Mouse (Mus musculus): Measurements from ENCODE around the gene Rpl23. TPM values are rescaled to one million over a fixed set of nuclear protein-coding genes. Genes with fewer than 3 reads are reported as not detected.

Rpl23 gene
- polyA plus RNA-seq, 1 experiment = 96.9 TPM

DNA sequence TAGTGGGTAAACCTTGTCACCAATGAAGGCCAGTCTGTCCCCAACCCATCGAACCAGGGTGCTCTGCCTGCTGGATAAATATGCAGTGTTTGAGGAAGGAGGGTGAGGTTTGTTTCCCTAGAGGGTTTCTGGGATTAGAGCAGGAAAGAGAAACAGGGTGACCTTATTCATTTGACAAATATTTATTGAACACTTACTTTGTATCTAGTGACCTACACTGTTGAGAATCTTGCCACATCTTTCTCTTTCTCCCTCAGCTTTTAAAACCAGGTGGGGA, 19.9 kb upstream of the Rpl23 start:
- Histone ChIP-seq H3K27me3 (ENCODE audit: control insufficient read depth, insufficient read depth, low read length) (no peaks in the 10 kb centered on the region), H3K27ac (ENCODE audit: insufficient read depth, low read length) (no peak overlapping the region), H3K36me3 (ENCODE audit: control insufficient read depth, insufficient read depth, low read length) (no peaks in the 10 kb centered on the region), H3K4me3 (ENCODE audit: extremely low read depth, insufficient read depth, insufficient read length) (no peak overlapping the region), H3K4me1 (ENCODE audit: control insufficient read depth, insufficient read depth, insufficient read length) (peaks cover 21% of the 10 kb centered on the region; the same call in 1 of the 2 replicates)
- 63% methylated on average over 1 of the region's 1 CpGs for WGBS
- no peak for TF ChIP-seq POLR2A (IDR thresholded peaks at IDR 0.05; ENCODE audit: low read depth, low read length)
- no peak for TF ChIP-seq CTCF (IDR thresholded peaks at IDR 0.05; ENCODE audit: extremely low read depth, insufficient read depth, insufficient read length, insufficient replicate concordance)
- no peak for DNase-seq (ENCODE audit: low read depth in 1 of 2, low spot score in 2 of 2)

DNA sequence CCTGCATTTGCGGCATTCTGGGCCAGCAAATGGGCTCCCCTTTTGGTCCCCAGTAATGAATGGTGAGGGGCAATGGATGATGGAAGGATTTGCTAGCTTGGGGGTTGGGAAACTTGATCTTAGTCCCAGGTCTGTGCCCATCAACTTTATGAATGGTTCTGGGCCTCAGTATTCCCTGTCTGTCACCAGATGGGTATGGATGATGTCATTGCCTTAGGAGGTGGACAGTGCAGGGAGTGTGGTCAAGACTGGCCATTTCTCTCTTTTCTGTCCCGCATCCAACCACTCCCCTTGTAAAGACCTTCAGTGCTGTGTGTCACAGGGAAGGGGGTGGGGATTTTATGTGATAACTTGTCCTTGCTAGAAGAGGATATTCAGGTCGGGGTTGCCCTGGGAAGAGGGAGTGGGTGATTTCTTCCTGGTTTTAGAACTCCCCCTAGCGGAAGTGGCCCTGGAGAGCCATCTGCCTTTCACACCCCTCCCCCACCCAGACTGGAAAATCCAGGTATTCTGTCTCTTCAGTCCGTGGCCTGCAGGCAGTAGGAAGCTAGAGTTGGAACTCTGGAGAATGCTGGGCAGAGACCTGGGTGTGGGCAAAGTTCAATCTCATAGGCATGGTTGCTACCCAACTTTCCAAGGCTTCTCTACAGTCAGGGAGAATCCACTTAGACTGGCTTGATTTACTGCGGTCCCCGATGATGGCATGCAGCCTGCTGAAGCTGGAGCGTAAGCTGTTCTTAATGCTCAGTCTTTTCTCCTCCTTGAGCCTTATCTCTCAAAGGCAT, 19.4 kb upstream of the Rpl23 start:
- DNase-seq (ENCODE audit: low read depth in 1 of 2, low spot score in 2 of 2) = no peak

GRCm38 (mm10) chr11:97800691-97801408, 18.6 kb upstream of the Rpl23 start:
- H3K27ac ChIP-seq (ENCODE audit: insufficient read depth, low read length) = peak overlapping the region; percentile 91
- no peaks in the 10 kb centered on the region for H3K27me3 ChIP-seq (ENCODE audit: control insufficient read depth, insufficient read depth, low read length)
- peaks cover 13% of the 10 kb centered on the region; the same call in 1 of the 2 replicates for H3K4me1 ChIP-seq (ENCODE audit: control insufficient read depth, insufficient read depth, insufficient read length)
- no peak for DNase-seq (ENCODE audit: low read depth in 1 of 2, low spot score in 2 of 2)
- TF ChIP-seq POLR2A (IDR thresholded peaks at IDR 0.05; ENCODE audit: low read depth, low read length) = no peak
- no peak for TF ChIP-seq CTCF (IDR thresholded peaks at IDR 0.05; ENCODE audit: extremely low read depth, insufficient read depth, insufficient read length, insufficient replicate concordance)
- no peaks in the 10 kb centered on the region for H3K36me3 ChIP-seq (ENCODE audit: control insufficient read depth, insufficient read depth, low read length)
- peak overlapping the region; percentile 71 for H3K4me3 ChIP-seq (ENCODE audit: extremely low read depth, insufficient read depth, insufficient read length)
- 8% methylated on average over 17 of the region's 17 CpGs for WGBS

More for the DNA sequence above, 19.4 kb upstream of the Rpl23 start:
- H3K27ac ChIP-seq (ENCODE audit: insufficient read depth, low read length) = no peak overlapping the region
- TF ChIP-seq POLR2A (IDR thresholded peaks at IDR 0.05; ENCODE audit: low read depth, low read length) = no peak
- no peak for TF ChIP-seq CTCF (IDR thresholded peaks at IDR 0.05; ENCODE audit: extremely low read depth, insufficient read depth, insufficient read length, insufficient replicate concordance)
- WGBS = 74% methylated on average over 8 of the region's 8 CpGs
- no peaks in the 10 kb centered on the region for H3K27me3 ChIP-seq (ENCODE audit: control insufficient read depth, insufficient read depth, low read length)
- peaks cover 21% of the 10 kb centered on the region; the same call in 1 of the 2 replicates for H3K4me1 ChIP-seq (ENCODE audit: control insufficient read depth, insufficient read depth, insufficient read length)
- peak overlapping the region; percentile 71; the same call in 1 of the 2 replicates for H3K4me3 ChIP-seq (ENCODE audit: extremely low read depth, insufficient read depth, insufficient read length)
- no peaks in the 10 kb centered on the region for H3K36me3 ChIP-seq (ENCODE audit: control insufficient read depth, insufficient read depth, low read length)

DNA sequence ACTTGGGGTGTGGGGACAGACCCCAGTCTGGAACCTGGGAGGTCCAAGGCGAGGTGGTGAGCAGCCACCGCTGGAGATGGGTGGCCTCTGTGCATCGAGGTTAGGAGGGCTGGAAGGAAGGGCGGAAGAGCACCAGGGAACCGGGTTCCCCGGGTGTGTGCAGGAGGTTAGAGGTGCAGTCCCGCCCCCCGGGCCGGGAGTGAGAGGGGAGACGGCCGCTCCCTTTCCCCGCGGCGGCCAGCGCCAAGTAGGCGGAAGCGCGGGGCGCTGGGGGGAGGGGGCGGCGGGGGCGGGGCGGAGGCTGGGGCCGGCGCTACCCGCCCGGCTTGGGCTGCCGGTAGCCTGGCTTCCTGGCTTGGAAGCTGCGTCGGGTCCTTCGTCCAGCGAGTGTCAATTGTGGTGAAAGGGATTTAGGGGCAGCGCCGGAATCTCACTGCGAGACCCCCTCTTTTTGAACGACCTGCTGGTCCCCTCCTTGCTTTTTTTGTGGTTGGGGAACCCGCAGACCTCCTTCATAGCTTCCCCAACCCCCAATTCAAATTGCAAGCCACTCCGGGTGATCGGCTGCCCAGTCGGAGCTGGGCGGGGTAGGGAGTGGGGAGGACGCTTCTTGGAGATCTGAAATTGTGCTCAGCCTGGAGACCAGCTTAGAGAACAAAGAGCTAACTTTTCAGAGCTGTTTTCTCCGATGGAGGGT, 17.9 kb upstream of the Rpl23 start:
- DNase-seq (ENCODE audit: low read depth in 1 of 2, low spot score in 2 of 2) = peak in 1 of 2 experiments; percentile 71
- no peaks in the 10 kb centered on the region for H3K36me3 ChIP-seq (ENCODE audit: control insufficient read depth, insufficient read depth, low read length)
- peak overlapping the region; percentile 71 for H3K4me3 ChIP-seq (ENCODE audit: extremely low read depth, insufficient read depth, insufficient read length)
- H3K4me1 ChIP-seq (ENCODE audit: control insufficient read depth, insufficient read depth, insufficient read length) = peaks cover 13% of the 10 kb centered on the region; the same call in 1 of the 2 replicates
- 0% methylated on average over 31 of the region's 43 CpGs for WGBS
- no peaks in the 10 kb centered on the region for H3K27me3 ChIP-seq (ENCODE audit: control insufficient read depth, insufficient read depth, low read length)
- H3K27ac ChIP-seq (ENCODE audit: insufficient read depth, low read length) = peak overlapping the region; percentile 91
- TF ChIP-seq CTCF (IDR thresholded peaks at IDR 0.05; ENCODE audit: extremely low read depth, insufficient read depth, insufficient read length, insufficient replicate concordance) (no peak), POLR2A (IDR thresholded peaks at IDR 0.05; ENCODE audit: low read depth, low read length) (peak; percentile 63)

DNA sequence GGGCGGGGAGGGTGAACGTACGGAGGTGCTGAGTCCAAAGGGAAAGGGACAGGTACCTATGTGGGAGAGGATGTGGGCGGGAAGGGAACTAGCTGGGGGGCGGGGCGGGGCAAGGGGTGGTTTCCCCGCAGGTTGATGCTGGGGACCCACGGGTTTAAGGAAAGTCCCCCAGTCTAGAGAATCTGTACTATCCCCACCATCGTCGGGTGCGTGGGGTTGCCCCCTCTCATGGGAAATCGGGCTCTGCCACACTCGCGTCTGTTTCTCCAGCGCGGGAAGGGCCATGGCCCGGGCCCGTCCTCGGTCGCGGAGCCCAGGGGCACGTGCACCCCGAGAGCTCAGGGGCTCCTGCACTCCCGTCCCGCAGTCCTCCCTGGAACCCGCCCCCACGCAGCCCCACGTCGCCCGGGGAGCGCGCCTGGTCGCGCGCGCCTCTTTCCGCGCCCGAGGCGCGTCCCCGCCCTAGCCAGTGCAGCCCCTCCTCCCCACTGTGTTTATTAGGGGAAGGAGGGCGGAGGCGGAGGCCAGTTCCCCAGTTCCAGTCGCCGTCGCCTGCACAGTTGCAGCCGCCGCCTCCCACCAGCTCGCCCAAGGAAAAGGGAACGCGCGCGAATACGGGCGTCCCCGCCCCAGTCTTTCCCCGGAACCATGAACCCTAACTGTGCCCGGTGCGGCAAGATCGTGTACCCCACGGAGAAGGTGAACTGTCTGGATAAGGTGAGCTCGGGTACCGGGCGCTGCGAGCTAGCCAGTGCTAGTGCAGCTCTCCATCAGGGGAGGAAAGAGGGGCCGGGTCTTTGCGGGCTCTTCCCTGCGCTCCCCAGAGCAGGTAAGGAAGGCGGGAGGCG, 17.1 kb upstream of the Rpl23 start:
- Histone ChIP-seq H3K4me3 (ENCODE audit: extremely low read depth, insufficient read depth, insufficient read length) (peak overlapping the region; percentile 71), H3K36me3 (ENCODE audit: control insufficient read depth, insufficient read depth, low read length) (no peaks in the 10 kb centered on the region), H3K27me3 (ENCODE audit: control insufficient read depth, insufficient read depth, low read length) (no peaks in the 10 kb centered on the region), H3K4me1 (ENCODE audit: control insufficient read depth, insufficient read depth, insufficient read length) (peaks cover 11% of the 10 kb centered on the region; the same call in 1 of the 2 replicates), H3K27ac (ENCODE audit: insufficient read depth, low read length) (peak overlapping the region; percentile 85)
- WGBS = under 1% methylated on average over 70 of the region's 71 CpGs
- peak; percentile 82 for TF ChIP-seq POLR2A (IDR thresholded peaks at IDR 0.05; ENCODE audit: low read depth, low read length)
- TF ChIP-seq CTCF (IDR thresholded peaks at IDR 0.05; ENCODE audit: extremely low read depth, insufficient read depth, insufficient read length, insufficient replicate concordance) = no peak
- peak; percentile 61 to 81 for DNase-seq (ENCODE audit: low read depth in 1 of 2, low spot score in 2 of 2)

DNA sequence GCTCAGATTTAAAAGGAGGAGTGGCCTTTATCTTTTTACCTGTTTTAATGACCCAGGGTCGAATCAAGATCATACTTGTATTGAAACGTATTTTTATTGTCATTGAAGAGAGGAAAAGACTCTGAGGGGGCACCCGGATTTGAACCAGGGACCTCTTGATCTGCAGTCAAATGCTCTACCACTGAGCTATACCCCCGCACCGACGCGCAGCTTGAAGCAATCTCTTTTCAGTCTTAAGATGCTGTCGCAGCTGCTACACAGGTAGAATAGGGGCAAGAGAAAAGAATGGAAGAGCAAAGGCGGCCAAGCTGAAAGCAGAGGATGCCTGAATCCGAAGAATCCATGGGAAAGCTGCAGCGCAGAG, 16.5 kb upstream of the Rpl23 start, which contains the start of gene Lasp1:
Lasp1 (plus strand) TSS at position 219 of the 364 bp plus-strand sequence.
- Histone ChIP-seq H3K27me3 (ENCODE audit: control insufficient read depth, insufficient read depth, low read length) (no peaks in the 10 kb centered on the region), H3K27ac (ENCODE audit: insufficient read depth, low read length) (peak within 1 kb of the TSS; percentile 85), H3K4me3 (ENCODE audit: extremely low read depth, insufficient read depth, insufficient read length) (peak within 1 kb of the TSS; percentile 71), H3K36me3 (ENCODE audit: control insufficient read depth, insufficient read depth, low read length) (no peaks in the 10 kb centered on the region), H3K4me1 (ENCODE audit: control insufficient read depth, insufficient read depth, insufficient read length) (peaks cover 10% of the 10 kb centered on the region; the same call in 1 of the 2 replicates)
- DNase-seq (ENCODE audit: low read depth in 1 of 2, low spot score in 2 of 2) = peak; percentile 79 to 81
- no peak for TF ChIP-seq POLR2A (IDR thresholded peaks at IDR 0.05; ENCODE audit: low read depth, low read length)
- TF ChIP-seq CTCF (IDR thresholded peaks at IDR 0.05; ENCODE audit: extremely low read depth, insufficient read depth, insufficient read length, insufficient replicate concordance) = no peak
- WGBS = under 1% methylated on average over 11 of the region's 11 CpGs

All from spleen, adult 2 months (tissue).